Mouse (Mus musculus) liver, postnatal 0 days (tissue): ENCODE results near the gene Smcp.

Experiments
- CTCF ChIP-seq: sonication (generic); IDR thresholded peaks from 2 replicates; pipeline ENCODE4 v1.5.1; 2016; ENCODE audit warnings: antibody characterized with exemption, low read depth
- EP300 ChIP-seq: IDR thresholded peaks from 2 replicates; pipeline ENCODE4 v1.6.1; 2016; ENCODE audit warnings: antibody characterized with exemption, low read depth, mild to moderate bottlenecking

DNA sequence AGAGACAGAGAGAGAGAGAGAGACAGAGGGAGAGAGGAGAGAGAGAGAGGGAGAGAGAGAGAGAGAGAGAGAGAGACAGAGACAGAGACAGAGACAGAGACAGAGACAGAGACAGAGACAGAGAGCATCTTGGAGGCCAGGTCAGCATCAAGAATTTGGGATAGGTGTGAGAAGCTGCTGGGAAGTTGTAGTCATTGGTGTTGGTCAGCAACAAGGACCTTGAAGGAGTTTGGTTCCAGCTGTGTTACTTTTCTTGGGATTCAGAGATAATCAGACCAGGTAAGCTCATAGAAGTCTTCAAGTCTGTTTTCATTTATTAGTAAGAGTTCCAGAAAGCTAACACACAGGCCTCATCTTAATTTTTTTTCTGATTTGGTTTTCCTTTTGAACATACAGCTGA, 18.6 kb upstream of the Smcp start, which contains the start of gene 2210017I01Rik:
- TF ChIP-seq CTCF, result no peak
- no peak for TF ChIP-seq EP300
